Mouse (Mus musculus): ENCODE results near the gene Tceal8.
"Not testable (repeated sequence)": the region's sequence is repeated elsewhere in the genome, so short reads cannot be mapped to it uniquely, and the experiment has no call there.

DNA sequence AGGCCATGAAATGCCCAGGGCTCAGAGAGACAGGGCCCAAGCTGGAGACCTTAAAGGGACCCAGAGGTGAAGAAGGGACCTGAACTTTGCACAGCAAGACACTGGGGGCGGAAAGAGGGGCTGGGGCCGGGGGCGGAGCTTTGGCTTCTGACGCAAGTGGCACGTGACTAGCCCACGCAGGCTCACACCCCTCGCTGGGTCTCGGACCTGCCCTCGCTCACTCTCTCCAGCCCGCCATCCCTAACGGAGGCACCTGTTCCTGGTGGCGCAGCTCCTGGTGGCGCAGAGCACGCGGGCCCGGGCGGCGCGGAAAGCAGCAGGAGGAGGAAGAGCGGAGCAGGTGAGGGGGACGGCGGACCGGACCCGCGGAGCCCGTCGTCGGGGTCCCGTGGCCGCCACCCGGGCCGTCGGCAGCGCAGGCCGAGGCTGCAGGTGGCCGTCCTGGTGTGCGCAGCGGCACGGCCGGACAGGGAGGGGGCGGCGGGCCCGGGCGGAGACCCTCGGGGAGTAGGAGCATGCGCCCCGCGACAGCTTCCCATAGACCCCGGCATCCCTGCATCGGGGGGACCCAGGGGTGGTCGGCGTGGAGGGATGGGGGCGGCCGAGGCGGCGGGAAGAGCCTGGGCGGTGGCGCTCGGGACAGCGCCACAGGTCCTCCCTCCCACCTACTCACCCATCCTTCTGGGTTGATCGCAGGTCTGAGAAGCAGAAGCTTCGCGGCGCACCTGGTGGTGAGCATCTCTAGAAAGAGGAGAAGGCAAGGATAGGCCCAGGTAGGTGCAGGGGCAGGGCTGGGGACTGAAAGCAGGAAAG is 33.1 kb downstream of the Tceal8 start, which contains the start of gene Bex4:
- not testable (repeated sequence) for TF ChIP-seq CTCF (IDR thresholded peaks at IDR 0.05; ENCODE audit: borderline replicate concordance, insufficient read depth, low read depth, low read length); POLR2A (IDR thresholded peaks at IDR 0.05; ENCODE audit: borderline replicate concordance, insufficient read depth, low read length)
